Mouse (Mus musculus): ENCODE measurements around the gene Ripply3. TPM values are rescaled to one million over a fixed set of nuclear protein-coding genes. Genes with fewer than 3 reads are reported as not detected.
"Not testable (repeated sequence)": the region's sequence is repeated elsewhere in the genome, so short reads cannot be mapped to it uniquely, and the experiment has no call there.

Ripply3 gene
- total RNA-seq, 1 experiment from 2014 or later = 4.4 TPM

DNA sequence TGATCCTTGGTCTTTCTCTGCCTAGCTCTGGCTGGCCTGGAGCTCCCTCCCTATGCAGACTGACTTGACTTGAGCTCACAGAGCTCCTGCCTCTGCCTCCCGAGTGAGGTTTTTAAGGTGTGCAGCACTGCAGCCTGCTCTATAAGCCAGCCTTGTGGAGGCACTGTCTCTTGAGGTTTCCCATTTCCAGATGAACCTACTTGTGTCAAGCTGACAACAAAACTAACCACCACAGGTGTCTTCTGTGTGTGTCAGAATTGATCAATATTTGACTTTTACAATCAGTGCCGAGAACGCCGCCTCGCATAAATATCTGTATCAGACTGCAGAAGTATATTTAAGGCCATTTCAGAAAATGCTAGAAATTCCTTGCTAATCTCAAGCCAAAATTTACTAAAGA is 13.6 kb upstream of the Ripply3 start:
- no peak for DNase-seq

DNA sequence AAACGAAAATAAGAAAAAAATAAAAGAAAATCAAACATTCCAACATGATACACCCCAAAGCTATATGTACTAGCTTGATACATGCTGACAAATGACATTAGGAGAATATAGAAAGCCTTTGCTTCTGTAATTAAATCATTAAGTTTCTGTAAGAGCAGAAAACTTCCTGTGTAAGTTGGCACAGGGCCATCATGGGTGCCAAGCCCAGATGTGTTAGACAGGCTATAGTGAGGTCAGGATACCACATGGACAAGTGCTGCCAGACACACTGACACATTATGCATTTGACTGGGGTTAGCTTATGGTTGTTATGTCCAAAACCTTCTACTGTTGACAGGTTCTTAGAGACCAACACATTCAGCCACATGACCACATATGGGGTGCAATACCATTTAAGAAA is 13.0 kb upstream of the Ripply3 start:
- DNase-seq = no peak

DNA sequence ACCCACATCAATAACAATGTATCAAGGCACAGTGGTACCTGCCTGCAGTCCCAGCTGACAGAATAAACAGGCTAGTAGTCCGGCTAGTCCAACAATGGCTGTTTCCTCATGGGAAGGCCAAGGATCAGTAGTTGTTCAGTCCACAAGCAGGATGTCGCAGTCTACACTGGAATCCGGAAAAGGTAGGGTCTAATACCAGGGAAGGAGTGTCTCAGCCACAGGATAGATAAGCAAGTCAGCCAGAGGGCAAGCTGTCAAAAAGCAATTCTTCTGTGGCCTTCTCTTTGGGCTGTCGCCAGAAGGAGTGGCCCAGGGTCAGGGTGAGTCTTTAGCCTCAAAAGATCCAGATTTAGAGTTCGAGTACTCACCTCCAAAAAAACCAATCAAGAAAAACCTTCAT is 10.5 kb upstream of the Ripply3 start:
- DNase-seq = peak; percentile 60

DNA sequence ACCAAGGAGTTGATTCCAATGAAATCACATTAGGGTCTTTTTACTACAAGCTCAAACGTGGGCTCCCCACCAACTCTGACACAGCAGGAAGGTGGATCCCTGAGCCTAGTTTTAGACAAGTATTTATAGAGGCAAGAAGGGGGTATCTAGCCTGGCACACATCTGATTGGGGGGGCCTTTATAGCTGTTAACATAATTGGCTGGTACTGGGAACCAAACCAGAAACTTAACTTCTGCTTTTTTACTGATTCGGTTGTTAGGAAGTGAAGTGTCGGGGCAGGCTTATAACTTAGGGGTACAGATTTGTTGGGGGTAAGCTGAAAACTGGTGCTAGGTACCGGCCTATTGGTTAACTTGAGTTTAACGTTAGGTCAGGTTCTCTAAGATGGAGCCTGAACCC is 8.0 kb upstream of the Ripply3 start:
- DNase-seq = no peak

DNA sequence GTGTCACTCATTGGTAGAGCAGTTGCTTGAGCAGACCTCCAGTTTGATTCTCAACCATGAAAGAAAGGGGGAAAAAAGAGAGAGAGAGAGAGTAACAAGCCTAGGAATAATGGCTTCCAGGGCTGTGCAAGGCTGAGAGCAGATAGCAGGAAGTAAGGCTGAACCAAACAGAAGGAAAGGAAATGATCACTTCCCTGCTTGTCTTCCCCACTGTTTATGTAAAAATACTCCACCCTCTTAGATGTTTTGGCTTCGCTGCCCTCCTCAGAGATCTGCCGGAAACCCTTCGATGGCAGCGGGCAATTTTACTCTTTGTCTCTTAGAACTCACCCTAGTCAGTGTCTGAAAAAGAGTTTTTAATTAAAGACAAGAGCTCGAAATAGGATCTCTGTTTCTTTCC is 4.5 kb upstream of the Ripply3 start:
- DNase-seq = no peak

DNA sequence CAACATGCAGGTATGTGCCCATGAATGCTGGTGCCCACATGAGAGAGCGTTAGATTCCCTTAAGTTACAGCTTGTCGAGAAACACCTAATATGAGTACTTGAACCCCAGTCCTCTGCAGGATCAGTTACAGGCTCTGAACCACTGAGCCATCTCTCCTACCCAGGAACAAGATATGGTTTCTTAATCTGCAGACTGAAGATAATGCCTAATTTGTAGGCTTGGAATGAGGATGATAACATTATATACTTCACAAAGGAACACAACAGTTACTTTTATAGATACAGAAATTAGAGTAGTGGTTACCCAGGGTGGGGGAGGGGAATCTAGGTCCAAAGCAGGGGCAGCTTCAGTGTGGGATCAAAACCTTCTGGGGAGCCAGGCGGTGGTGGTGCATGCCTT is 2.2 kb upstream of the Ripply3 start:
- no peak for DNase-seq

DNA sequence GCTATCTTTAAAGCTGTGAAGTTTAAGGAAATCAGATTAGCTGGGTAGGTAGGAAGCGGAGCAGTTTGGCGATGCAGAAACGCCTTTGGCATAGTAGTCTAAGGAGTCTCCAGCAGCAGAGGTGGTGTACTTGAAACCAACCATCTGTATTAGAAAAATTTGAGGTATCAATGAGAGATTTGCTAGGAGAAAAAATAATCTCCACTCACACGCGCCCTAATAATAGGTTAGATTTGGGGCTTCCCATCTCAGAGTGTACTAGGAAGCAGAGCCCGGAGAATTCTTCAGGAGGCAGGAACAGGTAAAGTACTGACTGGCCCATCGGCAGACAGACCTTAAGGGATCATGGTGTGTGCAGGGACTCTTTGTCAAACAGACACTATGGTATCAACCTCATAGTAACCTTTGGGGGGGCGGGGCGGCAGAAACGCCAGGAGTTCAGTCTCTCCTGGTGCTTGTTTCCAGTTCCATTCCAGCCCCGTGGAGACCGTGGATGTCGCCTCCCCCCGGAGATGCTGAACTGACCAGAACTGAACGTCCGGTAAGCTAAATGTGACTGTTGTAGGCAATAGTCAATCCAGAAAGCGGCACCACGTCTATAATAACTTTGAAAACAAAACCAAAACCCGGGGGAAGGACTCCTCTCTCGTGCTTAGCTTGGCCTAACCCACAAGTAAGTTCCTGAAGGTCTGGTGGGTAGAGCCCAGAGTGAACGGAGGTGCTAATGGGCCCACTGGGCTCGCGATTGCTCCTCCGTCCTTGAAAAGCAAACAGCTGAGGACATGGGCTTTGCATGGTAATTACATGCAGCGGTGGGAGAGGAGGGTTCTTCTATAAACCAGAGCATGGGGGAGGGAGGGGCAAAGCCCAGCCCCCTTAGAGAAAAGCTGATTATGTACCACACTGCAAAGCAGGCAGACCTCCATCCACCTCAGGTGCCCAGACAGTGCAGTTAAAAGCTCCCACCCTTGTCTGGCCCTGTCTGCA is 954 bp downstream of the Ripply3 start:
- DNase-seq = no peak

DNA sequence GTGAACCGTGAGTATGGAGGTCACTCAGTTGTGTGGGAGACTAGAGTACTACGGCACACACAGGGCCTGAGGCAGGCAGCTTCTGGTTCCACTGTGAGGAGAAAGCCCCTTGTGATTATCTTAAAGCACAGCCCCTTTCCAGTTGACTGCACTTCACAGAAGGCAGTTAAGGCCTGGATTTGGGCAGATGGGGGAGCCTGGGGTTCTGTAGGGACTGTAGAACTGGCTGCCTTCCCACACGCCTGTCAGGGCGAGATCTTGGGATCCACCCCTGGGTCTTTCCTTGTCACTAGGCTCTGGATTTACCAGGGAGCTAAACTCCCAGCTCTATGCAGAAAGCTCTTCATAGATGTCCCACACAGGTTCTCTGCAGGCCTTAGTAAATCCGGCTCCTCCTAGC is 2.2 kb downstream of the Ripply3 start:
- no peak for DNase-seq

DNA sequence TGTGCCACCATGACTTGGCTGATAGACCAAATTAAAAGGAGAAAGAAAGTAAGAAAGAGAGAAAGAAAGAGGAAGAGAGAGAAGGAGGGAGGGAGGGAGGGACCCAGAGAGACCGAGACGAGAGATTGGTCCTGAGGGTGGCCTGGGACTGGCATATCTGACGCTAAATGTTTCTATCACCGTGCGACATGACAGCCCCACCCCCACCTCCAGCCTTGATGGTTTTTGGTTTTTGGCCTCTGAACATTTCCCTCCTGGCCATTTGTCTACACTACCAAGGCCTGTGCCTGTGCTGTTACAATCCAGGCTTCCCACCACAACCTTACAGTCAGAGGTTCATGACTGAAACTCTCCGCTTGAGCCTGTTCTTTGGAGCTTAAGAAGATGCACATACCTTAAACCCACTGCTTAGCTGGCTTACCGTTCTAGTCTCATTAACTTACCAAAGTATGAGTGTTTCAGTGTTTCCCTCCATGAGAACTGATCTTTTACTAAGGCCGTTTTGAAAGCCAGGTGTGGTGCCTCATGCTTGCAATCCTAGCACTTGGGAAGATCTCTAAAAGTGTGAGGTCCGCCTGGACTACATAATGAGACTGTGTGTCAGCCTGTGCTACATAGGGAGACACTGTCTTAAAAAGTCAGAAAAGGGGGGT is 3.1 kb downstream of the Ripply3 start:
- no peak for DNase-seq

DNA sequence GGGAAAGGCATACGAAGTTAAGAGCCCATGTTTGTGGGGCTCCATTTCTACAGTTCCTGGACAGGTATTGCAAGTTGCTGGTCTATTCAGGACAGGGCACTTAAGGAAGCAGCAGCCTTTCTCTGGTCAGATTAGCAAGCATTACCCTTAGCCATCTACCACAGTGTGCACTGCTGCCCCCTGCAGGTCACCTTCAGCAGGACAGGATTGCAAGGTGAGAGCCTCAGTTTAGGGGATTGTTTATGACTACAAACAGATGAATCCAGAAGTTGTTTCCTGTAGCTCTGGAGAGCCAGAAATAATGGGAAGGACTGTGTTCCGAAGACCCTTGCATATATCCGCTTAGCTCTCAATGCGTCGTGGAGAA is 3.6 kb downstream of the Ripply3 start:
- DNase-seq = peak; percentile 84

DNA sequence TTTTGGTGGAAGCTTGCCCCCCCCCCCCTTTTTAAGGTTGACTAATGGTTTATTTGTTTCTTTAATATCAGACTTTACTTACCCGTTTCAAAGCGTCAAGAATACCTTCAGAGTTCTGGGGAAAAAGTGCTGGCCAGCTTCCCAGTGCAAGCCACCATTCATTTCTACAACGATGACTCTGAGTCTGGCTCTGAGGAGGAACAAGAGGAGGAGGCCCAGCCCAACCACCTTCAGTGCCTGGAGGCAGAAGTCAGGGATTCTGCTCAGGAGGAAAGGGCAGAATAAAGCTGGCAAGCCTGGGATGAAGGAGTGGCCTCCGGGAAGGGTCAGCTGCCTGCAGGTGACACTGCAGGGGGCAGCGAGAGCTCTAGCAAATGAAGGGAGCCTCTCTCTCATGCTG is 7.4 kb downstream of the Ripply3 start:
- no peak for DNase-seq

DNA sequence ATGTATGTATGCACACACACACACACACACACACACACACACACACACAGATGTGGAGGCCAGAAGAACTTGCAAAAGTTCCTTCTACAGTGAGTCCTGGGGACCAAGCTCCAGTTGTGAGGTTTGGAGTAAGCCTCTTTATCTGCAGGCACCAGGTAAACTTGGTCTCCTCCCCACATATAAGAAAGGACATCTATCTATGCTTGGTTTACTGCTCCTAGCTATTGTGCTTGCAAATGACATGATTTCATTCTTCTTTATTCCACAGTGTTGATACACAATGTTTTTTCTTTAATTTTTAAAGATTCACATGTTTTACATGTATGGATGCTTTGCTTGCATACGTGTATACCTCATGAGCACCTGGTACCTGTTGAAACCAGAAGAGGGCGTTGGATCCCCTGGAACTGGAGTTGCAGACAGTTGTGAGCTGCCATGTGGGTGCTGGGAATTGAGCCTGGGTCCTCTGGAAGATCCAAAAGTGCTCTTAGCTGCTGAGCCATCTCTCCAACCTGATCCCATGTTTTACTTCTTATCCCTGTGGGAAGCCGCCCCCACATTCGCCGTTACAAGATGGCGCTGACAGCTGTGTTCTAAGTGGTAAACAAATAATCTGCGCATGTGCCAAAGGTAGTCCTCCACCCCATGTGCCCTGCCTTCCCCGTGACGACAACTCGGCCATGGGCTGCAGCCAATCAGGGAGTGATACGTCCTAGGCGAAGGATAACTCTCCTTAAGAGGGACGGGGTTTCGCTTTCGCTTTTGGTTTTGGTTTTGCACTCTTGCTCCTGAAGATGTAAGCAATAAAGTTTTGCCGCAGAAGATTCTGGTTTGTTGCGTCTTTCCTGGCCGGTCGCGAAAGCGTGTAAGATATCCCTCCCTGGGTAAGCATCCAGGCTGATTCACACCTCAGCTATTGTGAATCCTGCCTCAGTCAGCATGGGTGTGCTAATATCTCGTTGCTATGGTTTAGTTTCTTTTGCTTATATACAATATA is 11.2 kb downstream of the Ripply3 start:
- DNase-seq = not testable (repeated sequence)

DNA sequence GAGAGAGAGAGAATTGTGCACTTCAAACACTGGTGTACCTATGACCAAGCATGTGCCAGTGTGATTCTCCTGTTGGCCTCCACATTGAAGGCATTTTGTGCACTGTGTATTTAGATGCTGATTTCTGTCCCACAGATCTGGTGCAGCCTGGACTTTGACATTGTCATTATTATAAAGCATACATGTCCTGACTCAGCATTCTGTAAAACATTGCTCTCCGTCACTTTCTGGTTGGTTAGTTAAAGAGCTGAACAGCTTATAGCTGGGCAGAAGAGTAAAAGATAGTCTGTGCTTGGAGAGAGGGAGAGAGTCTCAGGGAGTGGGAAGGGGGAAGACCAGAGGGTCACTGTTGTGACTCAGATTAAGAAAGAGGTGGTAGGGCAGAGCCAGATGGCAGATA is 17.5 kb downstream of the Ripply3 start:
- no peak for DNase-seq

DNA sequence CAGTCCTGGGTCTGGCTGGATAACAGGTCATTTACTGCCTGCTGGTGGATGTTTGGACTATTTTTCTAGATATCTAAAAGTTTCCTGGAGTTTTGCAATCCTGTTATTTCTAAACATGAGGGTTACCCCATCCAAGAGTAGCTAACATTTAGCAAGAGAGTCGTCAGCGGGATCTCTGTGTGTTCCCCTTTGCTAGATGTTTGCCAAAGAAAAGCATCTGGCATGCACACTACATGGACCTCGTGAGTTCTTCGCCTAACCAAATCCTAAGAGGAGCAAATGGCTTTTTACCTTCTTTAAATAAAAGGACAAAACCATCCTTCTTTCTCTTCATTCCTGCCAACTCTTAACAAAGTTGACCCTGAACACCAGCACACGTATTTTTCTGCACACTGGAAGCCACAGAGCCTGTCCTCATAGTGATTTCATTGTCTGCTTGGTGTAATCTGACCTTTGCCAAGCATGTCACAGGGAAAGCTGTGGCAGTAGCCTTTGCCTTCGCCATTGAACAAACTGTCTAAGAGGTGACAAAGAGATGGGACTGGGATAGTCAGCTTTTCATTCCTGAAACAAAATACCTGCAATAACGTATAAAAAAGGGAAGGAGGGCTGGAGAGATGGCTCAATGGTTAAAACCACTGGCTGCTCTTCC is 19.0 kb downstream of the Ripply3 start:
- DNase-seq = no peak

DNA sequence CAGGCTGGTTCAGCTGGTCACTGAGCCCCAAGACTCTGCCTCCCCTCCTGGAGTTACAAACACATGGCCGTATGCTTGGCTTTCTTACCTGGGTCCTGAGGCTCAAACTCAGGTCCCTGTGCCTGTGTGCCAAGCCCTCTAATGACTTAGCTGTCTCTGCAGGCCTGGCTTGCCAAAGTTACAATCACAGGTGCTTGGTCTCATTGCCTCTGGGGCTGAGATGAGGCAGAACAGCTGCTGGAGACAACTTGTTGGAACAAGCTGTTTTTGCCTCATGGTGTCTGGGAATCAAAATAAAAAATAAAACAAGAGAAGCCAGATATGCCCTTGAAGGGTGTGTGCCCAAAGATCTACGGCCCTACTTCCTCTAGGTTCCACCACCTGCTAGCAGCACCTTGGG is 20.6 kb downstream of the Ripply3 start:
- no peak for DNase-seq

DNA sequence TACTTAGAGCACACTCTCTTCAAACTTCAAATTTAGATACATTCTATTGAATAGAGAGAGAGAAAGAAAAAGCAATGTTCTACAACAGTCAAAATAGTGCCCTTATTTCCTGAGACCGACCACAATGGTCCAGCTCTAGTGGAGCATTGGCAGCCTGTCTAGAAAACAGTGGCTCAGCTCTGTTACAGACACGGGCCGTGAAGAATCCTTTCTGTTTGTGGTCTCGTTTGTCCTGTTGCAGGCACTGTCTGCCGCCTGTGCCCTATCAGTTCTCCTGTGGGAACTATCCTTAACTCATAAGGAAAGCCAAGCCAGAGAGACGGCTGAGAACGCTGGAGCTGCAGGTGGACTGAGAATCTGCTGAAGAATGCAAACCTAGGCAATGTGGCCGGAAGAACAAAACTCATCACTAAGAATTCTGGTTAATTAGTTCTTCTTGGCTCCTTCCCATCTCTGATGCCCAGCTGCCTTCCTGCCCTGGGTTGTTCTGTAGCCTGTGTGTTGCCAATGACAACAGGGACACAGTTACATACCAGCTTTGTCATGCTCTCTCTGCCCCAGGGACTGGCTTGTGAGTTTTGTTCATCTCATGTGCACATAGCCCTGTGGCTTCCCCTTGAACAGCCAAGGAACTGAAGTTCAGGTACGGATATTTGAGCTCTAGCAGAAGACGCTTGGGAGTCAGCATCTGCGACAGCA is 21.5 kb downstream of the Ripply3 start:
- DNase-seq = no peak

DNA sequence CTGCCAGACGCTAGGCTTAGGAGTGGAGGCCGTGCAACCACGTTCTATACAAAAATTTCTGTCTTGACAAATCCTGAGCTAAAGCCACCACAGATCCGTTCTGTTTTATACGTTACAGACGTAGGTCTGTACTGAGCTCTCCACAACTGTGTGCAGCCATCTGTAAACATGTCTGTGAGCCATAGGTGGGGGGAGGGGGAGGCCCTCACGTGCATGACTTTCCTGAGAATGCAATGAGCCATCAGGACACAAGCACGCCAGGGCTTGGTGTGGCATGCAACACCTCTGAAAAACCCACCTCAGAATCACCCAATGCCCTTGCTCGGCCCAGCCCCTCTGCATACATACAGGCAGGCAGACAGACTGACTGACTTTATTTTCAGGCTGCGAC is 22.1 kb downstream of the Ripply3 start:
- no peak for DNase-seq

DNA sequence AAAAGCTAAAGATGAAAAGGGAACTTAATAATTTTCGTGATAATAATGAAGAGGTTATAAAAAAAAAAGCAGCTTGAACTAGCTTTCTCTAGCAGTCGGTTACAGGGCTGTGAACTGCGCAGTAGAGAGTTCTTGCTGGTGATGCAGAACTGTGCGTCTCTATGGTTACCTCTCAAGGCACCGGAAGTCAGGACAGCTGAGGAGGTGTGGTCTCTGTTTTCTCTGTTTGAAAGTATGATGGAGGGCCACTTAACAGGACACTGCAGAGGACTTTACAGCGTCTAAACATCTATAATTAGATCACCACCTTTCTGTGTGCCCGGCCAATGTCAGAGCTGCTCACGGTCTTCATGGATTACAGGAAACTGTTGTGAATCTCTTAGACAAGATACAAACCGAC is 26.2 kb downstream of the Ripply3 start:
- peak; percentile 39 for DNase-seq

DNA sequence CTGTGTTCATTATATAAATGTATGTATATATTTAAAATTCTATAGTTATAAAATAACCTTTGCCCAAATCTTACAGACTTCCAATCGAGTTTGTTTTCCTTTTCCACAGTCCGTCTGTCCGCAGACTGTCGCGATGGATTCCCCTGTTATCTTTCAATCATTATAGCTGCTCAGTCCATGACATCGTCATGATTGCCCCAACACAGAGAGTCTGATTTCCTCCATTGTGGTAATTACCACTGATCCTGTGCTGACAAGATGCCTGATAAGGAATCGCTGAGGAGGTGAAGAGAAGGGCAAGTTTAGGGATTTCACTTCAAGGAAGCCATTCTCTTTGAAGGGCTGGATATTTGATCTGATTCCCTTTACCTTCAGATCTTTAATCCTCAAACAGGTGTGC is 27.8 kb downstream of the Ripply3 start:
- DNase-seq = no peak

DNA sequence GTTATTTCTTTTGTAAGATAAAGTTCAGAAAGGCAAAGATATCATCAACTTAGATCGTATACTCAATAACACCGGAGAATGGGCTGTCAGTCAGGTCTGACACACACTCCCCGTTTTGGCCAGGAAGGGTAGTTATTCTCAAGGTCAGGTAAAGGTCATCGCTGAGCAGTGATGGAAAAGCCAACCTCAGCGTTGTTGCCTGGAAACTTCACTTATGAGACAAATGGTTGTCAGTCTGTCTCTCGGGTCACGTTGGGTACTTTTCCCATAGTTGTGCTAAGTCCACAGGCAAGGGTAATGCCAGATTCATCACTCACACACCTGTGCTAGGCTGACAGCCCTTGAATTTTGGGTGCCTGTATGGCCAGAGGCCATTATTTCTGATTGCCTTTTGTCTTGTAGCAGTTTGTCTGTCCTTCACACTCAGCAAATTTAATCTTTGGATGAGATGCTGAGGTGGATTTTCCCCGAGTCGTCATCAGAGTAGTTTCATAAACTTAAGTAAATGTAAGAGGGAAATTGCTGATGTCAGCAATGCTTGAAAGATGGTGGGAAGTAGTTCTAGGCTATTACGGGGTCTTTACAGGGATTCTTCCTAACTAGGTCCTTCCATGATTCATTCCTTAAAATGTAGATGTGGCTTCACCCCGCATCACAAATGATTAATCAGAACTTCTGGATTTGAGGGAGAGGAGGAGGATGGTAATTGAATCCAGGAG is 28.7 kb downstream of the Ripply3 start:
- no peak for DNase-seq

DNA sequence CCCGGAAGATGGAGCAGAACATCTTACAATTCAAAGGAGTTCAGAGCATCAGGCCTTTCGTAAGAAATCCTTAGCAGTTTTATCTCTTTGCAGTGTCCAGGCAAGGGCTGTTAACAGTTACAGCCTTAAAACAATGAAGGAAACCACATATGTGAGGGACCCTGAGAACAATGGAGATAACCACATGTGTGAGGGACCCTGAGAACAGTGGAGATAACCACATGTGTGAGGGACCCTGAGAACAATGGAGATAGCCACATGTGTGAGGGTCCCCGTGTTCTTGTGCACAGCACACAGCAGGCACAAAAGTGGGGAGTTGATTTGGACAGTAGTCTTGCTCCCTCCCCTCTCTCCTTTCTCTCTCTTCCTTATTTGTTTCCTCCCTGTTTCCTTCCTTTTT is 29.9 kb downstream of the Ripply3 start:
- no peak for DNase-seq

All from adrenal gland, postnatal 14 days (tissue).